Mouse (Mus musculus) cerebellum, adult 2 months (tissue): ENCODE measurements around the gene Igfbp7. TPM values are rescaled to one million over a fixed set of nuclear protein-coding genes. Genes with fewer than 3 reads are reported as not detected.

Experiments used
- DNase-seq, 2 experiments: peaks; one replicate each; pipeline ENCODE4 v3.0.0; 2021
- H3K27ac ChIP-seq: fragments of 200-500 bp; 2 replicates; pipeline ENCODE4 v1.5.1; 2012; ENCODE audit warnings: low read length, control low read depth, inconsistent platforms; ENCODE audit not compliant: insufficient read depth
- H3K27me3 ChIP-seq: fragments of 200-500 bp; 2 replicates; pipeline ENCODE4 v1.6.1; 2012; ENCODE audit warnings: inconsistent platforms, mild to moderate bottlenecking, low read length, moderate library complexity; ENCODE audit not compliant: control insufficient read depth, insufficient read depth
- H3K4me1 ChIP-seq: fragments of 200-500 bp; 2 replicates; pipeline ENCODE4 v1.6.1; 2011; ENCODE audit warnings: low read length; ENCODE audit not compliant: control insufficient read depth, insufficient read depth
- H3K4me3 ChIP-seq: fragments of 200-500 bp; replicated peaks from 2 replicates; pipeline ENCODE3; 2011; ENCODE audit warnings: mild to moderate bottlenecking, low read depth, low read length, control low read depth; ENCODE audit not compliant: insufficient read depth
- CTCF ChIP-seq: fragments of 200-500 bp; IDR thresholded peaks from 2 replicates; pipeline ENCODE4 v1.5.1; 2011; ENCODE audit warnings: low read depth, mild to moderate bottlenecking, control low read depth, low read length, moderate library complexity, borderline replicate concordance; ENCODE audit not compliant: insufficient read depth
- POLR2A ChIP-seq: fragments of 200-500 bp; IDR thresholded peaks from 2 replicates; pipeline ENCODE4 v1.6.1; 2011; ENCODE audit warnings: low read length, control low read depth, borderline replicate concordance; ENCODE audit not compliant: insufficient read depth
- WGBS: fragments of 180-500 bp; shearing (Covaris S2); methylation state at CpG from one replicate; pipeline ENCODE4 v1.1.7; 2018; 5-methylcytosine and 5-hydroxymethylcytosine counted together
- polyA plus RNA-seq: library from polyadenylated mRNA; depleted of rRNA; stranded (reverse); fragments of >200 nt; gene quantifications from 2 replicates; pipeline ENCODE4 v1.2.3, GENCODE M21; 2012; rRNA removed

Gene Igfbp7
- polyA plus RNA-seq, 1 experiment, result 82.5 TPM

- WGBS, result 96% methylated on average over 4 of the region's 4 CpGs
- TF ChIP-seq CTCF (no peak), POLR2A (no peak)
- DNase-seq, result no peak
- H3K27me3 ChIP-seq, result no peaks in the 10 kb centered on the region
- H3K4me1 ChIP-seq, result no peaks in the 10 kb centered on the region
- H3K4me3 ChIP-seq, result no peak overlapping the region
- no peak overlapping the region for H3K27ac ChIP-seq
These were observed 93.6 kb downstream of the Igfbp7 start for GRCm38 (mm10) chr5:77314206-77314605.

- peak within 1 kb of the TSS; percentile 74 for H3K4me3 ChIP-seq
- peak; percentile 98 to 99 for DNase-seq
These were observed 97.7 kb downstream of the Igfbp7 start, which contains the start of the genes Noa1 and Polr2b for GRCm38 (mm10) chr5:77309924-77310772. Noa1 (minus strand) TSS chr5:77310084. Polr2b (plus strand) TSS chr5:77310147.

GRCm38 (mm10) chr5:77309051-77309906, 98.6 kb downstream of the Igfbp7 start:
- WGBS, result under 1% methylated on average over 76 of the region's 76 CpGs
- peak overlapping the region; percentile 74 for H3K4me3 ChIP-seq
- TF ChIP-seq POLR2A (no peak), CTCF (no peak)
- H3K4me1 ChIP-seq, result peaks cover 3% of the 10 kb centered on the region; the same call in 1 of the 2 replicates
- no peaks in the 10 kb centered on the region for H3K27me3 ChIP-seq
- peak in 1 of 2 experiments; percentile 52 for DNase-seq
- H3K27ac ChIP-seq, result no peak overlapping the region

More at GRCm38 (mm10) chr5:77309924-77310772, 97.7 kb downstream of the Igfbp7 start, which contains the start of the genes Noa1 and Polr2b:
- TF ChIP-seq CTCF, result no peak
- peak; percentile 92 for TF ChIP-seq POLR2A
- under 1% methylated on average over 85 of the region's 85 CpGs for WGBS
- no peaks in the 10 kb centered on the region for H3K27me3 ChIP-seq
- H3K27ac ChIP-seq, result peak within 1 kb of the TSS; percentile 41
- H3K4me1 ChIP-seq, result peaks cover 3% of the 10 kb centered on the region; the same call in 1 of the 2 replicates

- 73% methylated on average over 5 of the region's 5 CpGs for WGBS
- no peaks in the 10 kb centered on the region for H3K27me3 ChIP-seq
- H3K27ac ChIP-seq, result no peak overlapping the region
- TF ChIP-seq POLR2A, result no peak
- no peak for TF ChIP-seq CTCF
- peak overlapping the region; percentile 74 for H3K4me3 ChIP-seq
- H3K4me1 ChIP-seq, result peaks cover 3% of the 10 kb centered on the region; the same call in 1 of the 2 replicates
- DNase-seq, result no peak
These were observed 99.9 kb downstream of the Igfbp7 start for GRCm38 (mm10) chr5:77307821-77308553.

GRCm38 (mm10) chr5:77301296-77301903, 106.4 kb downstream of the Igfbp7 start:
- WGBS, result 95% methylated on average over 6 of the region's 6 CpGs
- TF ChIP-seq POLR2A, result no peak
- no peak for TF ChIP-seq CTCF
- DNase-seq, result no peak
- Histone ChIP-seq H3K4me3 (no peak overlapping the region), H3K4me1 (no peaks in the 10 kb centered on the region), H3K27me3 (no peaks in the 10 kb centered on the region), H3K27ac (no peak overlapping the region)

GRCm38 (mm10) chr5:77299486-77299885, 108.4 kb downstream of the Igfbp7 start:
- Histone ChIP-seq H3K27ac (no peak overlapping the region), H3K27me3 (no peaks in the 10 kb centered on the region), H3K4me3 (no peak overlapping the region), H3K4me1 (no peaks in the 10 kb centered on the region)
- WGBS, result 86% methylated on average over 2 of the region's 2 CpGs
- DNase-seq, result no peak
- TF ChIP-seq CTCF (no peak), POLR2A (no peak)

Other genes with a start within 250 kb of the Igfbp7 start
- 0.21 TPM in 1 of 2 replicates, not detected in the other for gene Spink2, start 196.6 kb downstream of the Igfbp7 start, polyA plus RNA-seq
- 2.9 and 3.2 TPM in 2 replicates for gene Rest, start 142.6 kb downstream of the Igfbp7 start, polyA plus RNA-seq
- gene Noa1, start 98.0 kb downstream of the Igfbp7 start, polyA plus RNA-seq, result 24.8 and 25.2 TPM in 2 replicates
- gene Polr2b, start 97.9 kb downstream of the Igfbp7 start, polyA plus RNA-seq, result 46.4 and 49.7 TPM in 2 replicates